ENCODE assay signal across 19 mouse cellular contexts in the genomic region with DNA sequence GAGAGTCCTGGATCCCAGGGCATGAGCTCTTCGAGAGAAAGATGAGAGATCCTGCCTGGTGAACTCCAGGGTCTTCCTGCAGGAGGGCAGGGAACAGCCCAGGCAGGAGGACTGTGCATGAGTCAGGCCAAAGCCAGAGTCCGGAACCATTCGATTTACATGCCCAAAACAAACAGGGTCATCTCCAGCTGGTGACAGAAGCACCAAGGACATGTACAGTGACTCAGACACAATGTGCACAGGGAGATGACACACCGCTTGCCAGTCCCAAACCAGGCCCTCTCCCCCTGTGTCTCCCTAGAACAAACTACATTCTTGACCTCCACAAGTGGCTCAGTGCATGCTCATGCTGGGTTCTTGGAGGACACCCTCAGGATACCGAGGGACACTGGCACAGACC.
A peak's percentile ranks its signal among the peaks of the same experiment; 100 is the strongest.
DNase-seq lines count a peak whose midpoint lies in the region; ATAC-seq and TF ChIP-seq lines count a peak whose summit lies in the region.
"Had no signal": no experiment of that assay in that cellular context is flagged by ENCODE, and none has a peak within 500 bp of the region (broad histone marks: within the 10 kb centered on the region; RNA-seq: fewer than 3 reads in every experiment).

No protein-coding gene starts in this region.

- H3K4me2 ChIP-seq in kidney, embryonic 15.5 days: no peak overlapping the region
- H3K4me2 ChIP-seq: embryonic facial prominence, embryonic 12.5 days; forebrain, embryonic 13.5 days; forebrain, embryonic 15.5 days had no signal

- intact Hi-C loops in left cerebral cortex, adult 2 months (cut with DNase I): no loop called here
- intact Hi-C loops in left cerebral cortex, postnatal 4 days (cut with DNase I): no loop called here

- no peaks in the 10 kb centered on the region for H3K4me1 ChIP-seq in kidney, embryonic 15.5 days
- H3K4me1 ChIP-seq: embryonic facial prominence, embryonic 10.5 days; embryonic facial prominence, embryonic 12.5 days had no signal

- TF ChIP-seq CTCF in left cerebral cortex, adult 2 months (IDR thresholded peaks at IDR 0.05): no peak

- no peaks in the 10 kb centered on the region for H3K36me3 ChIP-seq in kidney, embryonic 15.5 days
- H3K36me3 ChIP-seq: embryonic facial prominence, embryonic 10.5 days; embryonic facial prominence, embryonic 12.5 days; forebrain, embryonic 15.5 days had no signal

- no peak overlapping the region for H3K9ac ChIP-seq in kidney, embryonic 15.5 days
- H3K9ac ChIP-seq: embryonic facial prominence, embryonic 12.5 days; forebrain, embryonic 13.5 days; forebrain, embryonic 15.5 days; forebrain, postnatal 0 days had no signal

- peak overlapping the region; percentile 53 for H3K27ac ChIP-seq in left cerebral cortex, adult 2 months
- no peak overlapping the region for H3K27ac ChIP-seq in kidney, embryonic 15.5 days
- H3K27ac ChIP-seq: embryonic facial prominence, embryonic 10.5 days; embryonic facial prominence, embryonic 12.5 days; forebrain, embryonic 13.5 days; forebrain, embryonic 15.5 days had no signal

- no peaks in the 10 kb centered on the region; the same call in 1 of the 2 replicates for H3K27me3 ChIP-seq in kidney, embryonic 15.5 days
- H3K27me3 ChIP-seq: embryonic facial prominence, embryonic 12.5 days; forebrain, embryonic 13.5 days; forebrain, embryonic 15.5 days had no signal

- DNase-seq in left cerebral cortex, adult 2 months (ENCODE audit: extremely low spot score in 1 of 2, low spot score in 2 of 2): no peak
- no peak for DNase-seq in left cerebral cortex, postnatal 4 days
- DNase-seq in adrenal gland, adult 8-10 months: peak; percentile 45
- DNase-seq in adrenal gland, postnatal 14 days: peak; percentile 43
- peak; percentile 39 to 42 for DNase-seq in adrenal gland, postnatal 36 days
- DNase-seq in T-cell, adult 2 months (ENCODE audit: low spot score): no peak
- DNase-seq: cerebellum, adult 11-12 months; cerebellum, adult 2 months; cerebellum, adult 9-10 months; cerebellum, postnatal 10 days; cerebellum, postnatal 25 days; forebrain, postnatal 0 days had no signal

- no peak overlapping the region for H3K4me3 ChIP-seq in left cerebral cortex, adult 2 months
- no peak overlapping the region for H3K4me3 ChIP-seq in kidney, embryonic 15.5 days (replicated peaks)
- H3K4me3 ChIP-seq: embryonic facial prominence, embryonic 10.5 days; embryonic facial prominence, embryonic 12.5 days; forebrain, embryonic 13.5 days; forebrain, embryonic 15.5 days had no signal

- WGBS in kidney, embryonic 15.5 days: 78% methylated on average over 5 of the region's 5 CpGs

- no peak for ATAC-seq in megakaryocyte-erythroid progenitor cell, adult 5-6 weeks (replicated peaks; ENCODE audit: low FRiP score, low TSS enrichment, poor library complexity, severe bottlenecking)
- no peak for ATAC-seq in kidney, embryonic 15.5 days (replicated peaks; ENCODE audit: low FRiP score)
- ATAC-seq: activated CD4-positive, CD25-positive, alpha-beta regulatory T cell, adult 4 months; forebrain, embryonic 13.5 days; forebrain, embryonic 15.5 days; forebrain, postnatal 0 days had no signal

- H3K9me3 ChIP-seq in kidney, embryonic 15.5 days (replicated peaks): no peaks in the 10 kb centered on the region
- H3K9me3 ChIP-seq: embryonic facial prominence, embryonic 10.5 days; embryonic facial prominence, embryonic 12.5 days; forebrain, embryonic 13.5 days; forebrain, embryonic 15.5 days had no signal

Comparison
In these comparisons a context has a peak if more than half of its experiments do, and no peak if none do; other contexts are left out.
1. DNase-seq: peak in adrenal gland, adult 8-10 months (single experiment), adrenal gland, postnatal 14 days (single experiment) and adrenal gland, postnatal 36 days (2 of 2); none in left cerebral cortex, adult 2 months (0 of 2), left cerebral cortex, postnatal 4 days (single experiment) and T-cell, adult 2 months (single experiment).